Mouse (Mus musculus): ENCODE data around the gene Stx8.

Gene Stx8

DNA sequence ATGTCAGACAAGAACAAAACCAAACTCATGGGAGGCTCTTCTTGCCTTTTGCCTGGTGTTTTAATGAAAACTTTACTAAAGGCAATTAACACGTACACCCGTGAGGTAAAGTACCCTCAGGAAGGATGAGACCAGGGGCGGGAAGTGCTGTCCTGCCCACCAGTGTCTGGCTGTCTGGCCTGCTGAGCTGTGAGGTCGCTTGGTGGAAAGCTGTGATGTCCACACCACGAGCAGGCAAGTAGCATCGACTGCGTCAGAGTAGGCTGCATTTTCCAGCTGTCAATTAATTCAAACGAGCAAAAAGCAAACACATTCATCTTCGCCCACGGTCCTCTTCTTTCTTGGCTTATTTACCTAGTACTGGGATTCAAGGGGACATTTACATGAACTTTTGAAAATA lies 232.7 kb downstream of the Stx8 start:
- in situ Hi-C loops (cut with MseI, MboI), result no loop called here

DNA sequence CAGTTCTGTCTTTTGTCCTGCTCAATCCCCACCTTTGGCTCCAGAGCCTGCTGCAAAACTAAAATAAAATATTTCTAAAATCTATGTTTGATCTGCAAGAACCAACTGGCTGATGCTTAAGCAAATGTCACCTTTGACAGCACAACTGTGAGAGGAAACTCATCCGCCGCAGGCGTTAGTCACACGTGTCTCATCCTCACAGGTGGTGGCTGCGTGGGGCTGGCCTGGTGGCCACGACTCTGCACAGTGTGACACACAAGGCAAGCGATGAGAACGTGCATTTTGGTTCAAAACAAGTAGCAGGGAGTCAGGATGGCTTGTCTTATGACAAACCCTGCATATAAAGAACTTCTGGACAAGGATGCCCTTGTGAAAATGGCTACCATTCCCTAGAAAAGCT lies 233.1 kb downstream of the Stx8 start:
- in situ Hi-C loops (cut with MseI, MboI), result no loop called here

DNA sequence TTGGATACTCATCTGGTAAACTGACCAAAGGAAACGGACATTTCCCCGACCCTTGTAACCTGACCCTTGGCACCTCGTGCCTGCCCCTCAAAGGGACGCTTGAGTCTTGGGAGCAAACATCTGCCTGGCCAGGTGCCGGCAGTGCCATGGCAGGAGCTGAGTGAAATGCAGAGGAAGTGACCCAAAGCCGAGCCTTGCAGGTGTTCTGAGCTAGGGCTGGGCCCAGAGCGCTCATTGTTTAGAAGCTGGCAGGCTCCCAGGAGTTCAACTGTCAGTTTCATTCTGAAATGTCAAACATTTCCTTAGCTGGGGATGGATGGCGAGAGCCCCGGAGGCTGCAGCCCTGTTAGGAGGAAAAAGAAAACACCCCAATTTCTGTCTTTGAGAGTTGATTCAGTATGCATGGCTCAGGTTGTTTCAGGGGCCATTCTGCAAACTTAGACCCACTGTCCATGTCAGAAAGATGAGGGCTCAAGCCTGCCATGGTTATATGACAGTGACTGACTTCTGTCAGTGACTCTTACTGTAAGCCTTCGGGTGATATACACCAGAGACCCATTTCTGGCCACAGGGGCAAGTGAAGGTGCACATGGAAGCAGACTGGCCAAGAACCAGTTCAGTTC lies 233.9 kb downstream of the Stx8 start:
- in situ Hi-C loops (cut with MseI, MboI), result no loop called here

DNA sequence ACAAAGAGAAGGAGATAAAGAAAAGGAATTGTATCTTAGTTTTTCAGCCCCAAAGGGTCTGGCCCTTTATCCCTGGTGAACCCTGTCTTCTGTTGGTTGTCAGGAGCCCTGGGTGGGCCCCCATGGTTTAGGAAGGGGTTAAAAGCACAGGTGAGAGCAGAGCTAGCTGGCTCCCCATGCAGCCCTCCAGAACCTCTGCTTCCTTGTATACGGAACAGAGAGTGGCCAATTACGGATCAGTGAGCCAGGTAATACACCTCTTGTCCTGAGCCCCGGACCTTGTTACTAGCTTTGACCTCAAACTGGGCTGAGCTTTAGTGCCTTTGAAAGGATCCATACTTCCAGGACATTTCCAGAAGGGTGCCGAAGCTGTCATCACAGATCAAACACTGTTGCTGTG lies 234.5 kb downstream of the Stx8 start:
- in situ Hi-C loops (cut with MseI, MboI), result no loop called here

DNA sequence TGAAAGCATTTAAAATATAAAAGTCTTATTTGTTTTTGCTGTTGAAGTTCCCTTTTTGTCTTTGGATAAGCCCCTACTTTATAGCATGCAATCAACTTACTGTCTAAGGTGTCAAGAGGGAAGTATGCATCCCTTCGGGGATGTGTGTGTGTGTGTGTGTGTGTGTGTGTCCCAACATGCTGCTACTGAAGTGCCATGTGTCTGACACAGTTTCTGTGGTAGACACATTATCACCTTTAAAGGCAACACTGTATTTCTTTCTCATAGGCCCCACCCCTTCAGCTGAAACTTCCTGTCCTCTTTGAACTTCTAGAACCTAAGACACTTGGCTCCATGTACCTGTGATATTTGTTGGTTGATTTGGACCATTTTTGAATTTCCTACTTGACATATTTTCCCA lies 235.1 kb downstream of the Stx8 start:
- in situ Hi-C loops (cut with MseI, MboI), result no loop called here

DNA sequence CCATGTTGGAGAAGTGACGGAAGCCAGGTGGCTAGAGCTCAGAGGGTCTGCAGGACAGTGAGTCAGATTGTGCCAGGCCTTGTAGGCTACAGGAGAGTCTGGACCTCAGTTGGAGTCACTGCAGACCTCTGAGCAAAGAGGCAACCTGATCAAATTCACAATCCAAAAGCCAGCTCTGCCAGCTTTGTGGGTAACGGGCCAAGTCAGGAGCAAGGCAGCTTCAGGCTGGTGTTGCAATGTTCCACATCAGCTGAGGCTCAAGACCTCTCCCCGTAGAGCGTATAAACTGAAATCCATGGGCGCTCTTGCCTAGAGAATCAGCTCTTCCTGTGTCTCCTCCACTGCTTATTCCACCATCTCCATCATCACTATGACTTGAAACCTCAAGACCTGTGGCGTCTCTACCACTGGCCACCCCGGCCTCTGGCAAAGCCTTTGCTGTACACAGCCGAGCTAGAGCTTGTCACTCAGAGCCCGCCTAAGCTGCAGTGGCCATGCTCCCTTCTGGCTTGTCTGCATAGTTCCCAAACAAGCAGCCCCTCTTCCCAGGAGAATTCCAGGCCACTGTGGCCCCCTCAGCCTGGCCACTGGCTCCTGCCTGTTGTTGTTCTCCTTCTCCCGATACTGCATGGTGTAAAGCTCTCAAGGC lies 235.9 kb downstream of the Stx8 start:
- in situ Hi-C loops (cut with MseI, MboI), result no loop called here

DNA sequence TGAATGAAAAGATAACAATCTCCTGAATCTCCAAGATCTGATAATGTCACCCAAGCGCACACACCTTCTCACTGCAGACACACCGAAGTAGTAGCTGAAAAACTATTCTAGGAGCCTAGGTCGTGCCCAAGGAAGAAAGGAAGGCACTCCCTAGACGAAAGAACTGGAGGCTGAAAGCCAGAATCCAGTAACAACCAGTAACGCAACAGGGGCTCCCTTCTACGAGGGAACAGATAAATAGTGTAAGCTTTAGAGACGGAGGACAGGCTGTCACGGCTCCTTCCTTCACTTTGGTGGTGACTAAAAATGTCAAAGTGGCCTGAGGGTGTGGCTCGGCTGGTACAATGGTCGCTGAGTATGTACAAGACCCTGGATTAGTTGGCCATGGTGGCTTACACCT lies 236.6 kb downstream of the Stx8 start:
- in situ Hi-C loops (cut with MseI, MboI), result no loop called here

DNA sequence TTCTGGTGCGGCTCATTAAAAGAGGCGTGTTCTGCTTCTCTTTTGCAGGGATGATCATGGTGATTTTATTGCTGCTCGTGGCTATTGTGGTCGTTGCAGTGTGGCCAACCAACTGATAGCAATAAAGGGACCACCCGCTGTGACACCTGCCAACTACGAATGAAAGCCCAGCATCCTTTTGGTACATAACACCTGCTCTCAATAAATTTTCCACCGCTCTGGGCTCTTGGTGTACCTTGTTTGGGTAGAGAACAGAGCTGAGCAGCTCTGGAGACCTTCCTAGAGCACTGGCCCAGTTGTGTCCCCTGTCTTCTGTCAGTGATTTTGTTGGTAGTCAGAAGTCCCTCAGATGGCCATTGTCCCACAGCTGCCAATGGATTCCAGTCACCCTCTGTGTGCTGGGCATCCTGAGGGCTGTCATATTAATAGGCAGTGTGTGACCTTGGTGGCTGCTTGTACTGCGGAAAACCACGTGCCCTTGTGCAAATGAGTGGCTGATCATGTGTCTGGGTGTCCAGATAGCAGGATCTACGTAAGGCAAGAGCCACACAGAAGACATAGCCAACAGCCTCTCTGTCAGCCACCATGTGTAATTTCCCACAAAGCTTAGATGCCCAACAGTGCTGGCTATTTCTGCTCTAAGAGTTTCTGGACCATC lies 237.8 kb downstream of the Stx8 start:
- in situ Hi-C loops (cut with MseI, MboI), result no loop called here

DNA sequence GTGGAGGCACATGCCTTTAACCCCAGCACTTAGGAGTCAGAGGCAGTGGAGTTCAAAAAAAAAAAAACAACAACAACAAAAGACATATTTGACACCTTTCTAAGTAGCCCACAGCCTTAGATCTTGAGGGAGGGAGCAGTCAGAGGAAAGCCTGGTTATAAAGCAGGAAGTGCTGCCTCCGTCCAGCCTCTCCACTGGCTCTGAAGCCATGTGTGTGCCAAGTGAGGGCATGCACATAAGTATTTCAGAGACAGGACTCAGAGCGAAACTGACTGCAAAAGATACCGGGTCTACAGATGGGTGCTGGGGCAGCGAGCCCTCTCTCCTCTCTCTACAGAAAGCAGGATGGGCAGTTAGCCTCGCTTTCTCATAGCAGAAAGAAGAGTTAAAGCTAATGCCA lies 238.4 kb downstream of the Stx8 start:
- in situ Hi-C loops (cut with MseI, MboI), result no loop called here

DNA sequence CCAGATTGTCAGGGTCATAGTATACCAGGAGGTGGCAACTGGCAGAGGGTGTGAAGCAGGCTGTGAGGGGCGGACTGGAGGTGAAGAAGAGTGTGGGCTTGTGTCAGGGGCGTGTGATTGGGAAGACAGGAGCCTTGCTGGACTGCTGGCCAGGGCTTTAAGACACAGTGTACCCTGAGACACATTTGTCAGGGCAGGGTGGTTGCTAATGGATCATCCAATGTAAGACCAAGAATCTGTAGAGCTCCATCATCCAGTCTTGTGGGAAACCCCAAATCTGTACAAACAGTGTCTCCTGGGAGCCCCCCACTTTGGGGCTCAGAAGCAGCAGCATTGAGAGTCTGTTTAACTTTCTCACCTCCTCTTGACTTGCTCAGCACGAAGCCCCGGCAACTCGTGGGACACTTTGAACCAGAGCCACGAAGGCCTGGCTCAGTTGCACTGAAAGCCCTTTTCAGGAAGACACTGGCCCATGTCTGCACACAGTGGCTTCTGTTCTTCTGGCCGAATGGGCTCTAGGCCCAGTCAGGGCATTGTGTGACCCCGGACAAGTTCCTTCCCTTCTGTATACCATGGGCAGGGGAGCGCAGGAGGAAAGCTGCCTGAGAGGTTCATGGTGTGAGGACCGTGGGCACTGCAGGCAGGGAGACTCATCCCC lies 239.7 kb downstream of the Stx8 start:
- in situ Hi-C loops (cut with MseI, MboI), result no loop called here

DNA sequence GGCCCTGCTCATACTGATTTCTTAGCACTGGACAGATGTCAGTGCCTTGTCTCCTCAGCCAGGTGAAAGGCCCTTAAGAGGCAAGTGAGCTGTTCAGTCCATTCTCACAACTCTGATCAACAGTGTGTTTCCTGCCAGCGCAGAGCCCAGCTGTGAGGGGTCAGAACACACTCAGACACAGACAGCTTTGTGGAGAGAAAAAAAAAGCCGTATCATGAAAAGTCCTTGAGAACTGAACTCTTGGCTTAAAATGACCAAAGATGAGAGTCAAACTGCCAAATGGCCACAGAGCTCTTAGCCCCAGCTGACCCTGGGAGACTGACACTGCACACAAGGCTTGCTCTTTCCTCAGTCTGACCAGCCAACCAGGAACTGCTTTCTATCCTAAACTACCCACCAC lies 242.0 kb downstream of the Stx8 start:
- in situ Hi-C loops (cut with MseI, MboI), result no loop called here

DNA sequence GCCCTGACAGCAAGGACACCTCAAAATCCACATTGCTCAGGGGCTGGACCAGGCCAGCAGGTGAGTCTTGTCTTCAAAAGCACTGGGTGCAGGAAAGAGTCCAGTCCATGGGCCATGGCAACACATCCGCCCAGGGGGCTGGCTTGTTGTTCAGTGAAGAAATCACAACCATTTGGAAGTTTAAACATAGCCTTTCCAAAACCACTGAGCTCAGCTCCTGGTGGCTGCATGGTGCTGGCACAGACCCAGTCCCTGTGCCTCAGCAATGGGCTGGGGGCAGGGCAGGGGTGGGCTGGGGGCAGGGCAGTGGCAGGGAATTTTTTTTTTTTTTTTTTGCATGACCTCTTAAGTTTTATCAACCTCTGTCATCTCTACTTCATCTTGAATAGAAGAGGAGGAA lies 242.6 kb downstream of the Stx8 start:
- in situ Hi-C loops (cut with MseI, MboI), result no loop called here

DNA sequence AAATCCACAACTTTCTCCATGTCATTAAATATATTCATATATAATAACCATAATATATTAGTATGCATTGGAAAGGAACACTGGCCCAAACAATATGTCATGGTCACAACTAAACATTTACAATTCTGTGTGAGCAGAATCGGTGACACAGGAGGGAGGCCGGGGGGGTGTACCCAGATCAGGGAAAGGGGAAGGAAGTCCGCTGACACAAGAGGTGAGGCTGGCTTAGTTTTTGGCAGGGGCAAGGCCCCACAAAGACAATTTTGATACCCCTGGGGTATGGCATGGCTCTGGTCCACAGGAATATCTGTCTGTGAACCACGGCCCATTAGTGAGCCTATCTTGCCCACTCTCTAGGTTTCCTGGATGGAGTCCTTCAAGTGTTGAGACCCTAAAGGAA lies 243.5 kb downstream of the Stx8 start:
- in situ Hi-C loops (cut with MseI, MboI), result no loop called here

DNA sequence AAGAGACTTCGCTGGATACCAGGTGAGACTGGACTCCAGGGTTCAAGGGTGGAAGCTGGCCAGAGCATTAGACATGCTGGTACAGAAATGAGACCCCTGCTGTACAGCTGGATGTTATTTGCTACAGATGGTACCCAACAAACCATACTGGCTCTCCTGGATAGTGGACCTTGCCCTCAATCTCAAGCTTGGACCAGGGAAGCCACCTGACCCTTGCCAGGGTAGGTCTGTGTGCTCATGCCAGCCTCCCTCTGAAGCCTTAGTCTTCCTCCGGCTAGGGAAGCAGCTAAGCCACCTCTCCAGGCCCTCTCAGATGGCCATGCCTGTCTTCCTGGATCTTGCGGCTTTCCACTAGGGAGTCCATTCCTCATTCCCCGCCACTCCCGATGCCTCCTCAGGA lies 244.7 kb downstream of the Stx8 start:
- in situ Hi-C loops (cut with MseI, MboI), result no loop called here

DNA sequence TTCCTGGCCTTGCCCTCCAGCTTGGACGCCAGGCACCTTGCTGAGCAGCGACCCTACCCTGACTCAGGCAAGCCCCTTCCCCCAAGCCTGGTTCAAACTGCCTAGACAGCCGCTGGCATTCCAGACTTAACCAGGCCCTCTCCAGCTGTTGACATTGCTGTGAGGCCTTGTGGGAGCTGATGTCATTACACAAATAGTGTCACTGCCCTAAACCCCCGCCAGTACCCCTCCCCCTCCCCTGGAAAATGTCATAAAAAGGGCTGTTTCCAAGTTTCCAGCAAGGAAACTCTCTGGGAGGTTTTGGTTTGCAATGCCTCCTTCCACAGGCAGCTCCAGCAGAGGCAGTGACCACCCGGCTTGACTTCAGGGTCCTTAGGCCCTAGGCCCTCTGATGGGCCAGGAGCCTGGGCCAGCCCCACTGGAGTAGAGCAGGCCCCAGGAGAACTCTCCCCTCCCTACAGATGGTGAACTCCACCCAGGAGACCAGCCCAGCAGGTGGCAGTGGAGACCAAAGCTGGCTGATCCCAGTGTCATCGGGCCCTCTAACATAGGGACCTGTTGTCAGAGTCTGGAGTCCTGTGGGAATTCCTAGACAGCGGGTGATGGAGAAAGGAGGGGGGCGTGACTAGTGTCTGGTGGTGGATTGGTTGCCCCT lies 246.1 kb downstream of the Stx8 start:
- in situ Hi-C loops (cut with MseI, MboI), result no loop called here

DNA sequence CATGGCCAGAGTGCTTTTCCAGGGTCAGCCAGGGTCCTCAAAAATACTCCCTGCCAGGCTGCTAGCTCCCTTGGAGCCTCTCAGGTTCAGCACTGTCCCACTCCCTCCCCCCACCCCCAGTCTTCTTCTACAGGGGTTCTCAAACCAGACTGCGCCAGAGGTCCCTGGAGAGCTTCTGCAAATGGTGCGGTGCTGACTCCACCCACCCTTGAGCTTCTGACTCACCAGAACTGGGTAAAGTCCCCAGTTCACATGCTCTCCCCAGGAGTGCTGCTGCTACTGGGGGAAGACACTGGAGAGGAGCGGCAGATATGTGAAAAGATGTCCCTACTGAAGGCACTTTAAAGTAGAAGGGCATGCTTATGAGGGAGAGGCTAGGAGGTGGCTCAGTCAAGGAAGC lies 247.9 kb downstream of the Stx8 start:
- in situ Hi-C loops (cut with MseI, MboI), result no loop called here

DNA sequence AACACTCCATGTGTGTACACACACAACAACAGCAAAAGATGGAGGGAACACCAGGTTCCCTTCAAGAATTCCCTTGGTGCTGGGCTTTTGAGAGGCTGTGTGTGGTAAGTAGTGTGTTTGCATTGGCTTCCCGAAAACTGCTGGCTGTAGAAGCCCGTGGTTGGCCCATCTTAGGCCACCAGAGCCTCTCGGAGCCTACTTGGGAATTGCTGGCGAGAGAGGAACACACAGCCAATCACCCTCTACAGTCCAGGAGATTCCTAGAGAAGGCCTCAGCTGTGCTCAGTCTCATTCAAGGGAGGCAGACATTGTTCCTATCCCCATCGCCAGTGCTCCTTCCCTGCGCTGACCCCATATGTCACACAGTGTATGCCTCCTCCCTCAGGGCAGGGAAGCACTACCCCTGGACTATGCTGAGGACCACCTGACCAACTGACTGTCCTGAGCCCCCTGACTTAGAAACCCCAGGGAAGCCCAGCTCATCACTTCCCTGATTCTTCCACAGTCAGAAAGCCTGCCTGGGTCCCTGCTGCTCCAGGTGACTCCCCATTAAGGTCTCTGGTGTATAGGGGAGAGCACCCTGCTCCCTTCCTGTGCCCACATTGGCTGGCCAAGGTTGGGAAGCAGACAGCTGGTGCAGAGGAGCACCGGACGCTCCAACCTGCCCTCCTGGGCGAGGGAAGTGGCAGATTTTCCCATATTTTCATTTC lies 248.7 kb downstream of the Stx8 start:
- in situ Hi-C loops (cut with MseI, MboI), result no loop called here

DNA sequence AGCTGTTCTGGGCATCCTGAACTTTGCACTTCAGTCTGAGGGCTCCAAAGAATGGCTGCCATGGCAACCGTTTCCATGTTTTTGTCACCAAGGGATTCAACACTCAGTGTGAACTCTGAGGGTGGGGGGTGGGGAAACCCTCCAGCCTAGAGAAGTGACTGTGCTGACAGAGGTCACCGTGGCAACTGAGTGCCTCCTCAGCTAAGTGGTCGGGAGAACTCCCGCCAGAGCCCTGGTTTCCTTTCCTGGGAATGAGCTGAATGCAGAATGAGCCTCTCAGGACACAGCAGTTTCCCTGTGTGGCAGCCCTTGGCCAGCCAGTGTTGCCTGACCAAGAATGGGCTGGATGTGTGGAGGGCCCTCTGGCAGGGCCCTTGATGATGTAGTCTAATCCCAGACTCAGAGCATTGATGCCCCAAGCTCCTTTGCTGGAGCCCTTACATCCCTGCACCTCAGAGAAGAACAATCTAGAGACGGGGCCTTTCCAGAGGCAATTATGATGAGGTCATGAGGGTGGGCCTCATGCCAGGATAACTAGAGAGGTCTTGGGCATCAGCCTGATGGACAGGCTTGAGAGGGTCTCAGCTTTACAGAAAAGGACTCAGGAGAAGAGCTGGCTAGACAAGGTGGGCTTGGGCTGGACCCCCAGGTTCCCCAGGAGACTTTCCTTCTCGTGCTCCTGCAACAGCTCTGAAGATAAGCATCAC lies 249.4 kb downstream of the Stx8 start:
- in situ Hi-C loops (cut with MseI, MboI), result no loop called here

DNA sequence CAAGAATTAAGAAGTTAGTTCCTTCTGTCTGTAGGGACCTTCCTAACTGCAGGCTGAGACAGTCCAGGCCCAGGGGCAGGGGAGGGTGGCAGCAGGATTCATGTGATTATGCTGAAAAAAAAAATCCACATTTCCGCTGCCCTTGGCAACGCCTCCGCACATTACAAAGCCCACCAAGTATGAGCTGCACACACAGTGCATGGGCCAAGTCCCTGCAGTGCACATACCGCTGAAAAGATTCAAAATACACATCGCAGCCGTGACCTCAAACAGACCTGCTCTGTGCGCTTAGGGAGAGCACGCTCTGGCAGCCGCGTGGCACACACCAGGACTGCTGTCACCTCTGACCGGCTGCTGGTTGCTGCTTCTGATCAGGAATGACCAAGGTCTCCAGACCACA lies 250.0 kb downstream of the Stx8 start:
- in situ Hi-C loops (cut with MseI, MboI), result no loop called here

DNA sequence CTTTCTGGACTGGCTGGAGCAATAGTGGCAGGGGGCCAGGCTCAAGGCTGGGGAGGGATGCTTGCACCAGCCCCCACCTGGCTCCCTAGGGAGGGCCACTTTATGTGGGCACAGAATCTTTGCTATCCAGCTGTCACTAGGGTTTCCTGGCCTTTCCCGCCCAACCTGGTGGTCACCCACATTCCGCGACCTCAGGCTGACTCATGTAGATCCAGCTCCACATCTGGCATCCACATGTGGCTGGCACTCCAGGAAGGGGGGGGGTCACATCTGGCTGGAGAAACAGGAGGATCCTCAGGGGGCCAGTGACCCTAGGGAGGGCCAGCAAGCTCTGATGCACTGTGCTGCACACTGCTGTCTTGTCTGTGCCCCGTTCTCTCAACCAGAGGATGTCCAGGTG lies 254.7 kb downstream of the Stx8 start:
- in situ Hi-C loops (cut with MseI, MboI), result no loop called here

DNA sequence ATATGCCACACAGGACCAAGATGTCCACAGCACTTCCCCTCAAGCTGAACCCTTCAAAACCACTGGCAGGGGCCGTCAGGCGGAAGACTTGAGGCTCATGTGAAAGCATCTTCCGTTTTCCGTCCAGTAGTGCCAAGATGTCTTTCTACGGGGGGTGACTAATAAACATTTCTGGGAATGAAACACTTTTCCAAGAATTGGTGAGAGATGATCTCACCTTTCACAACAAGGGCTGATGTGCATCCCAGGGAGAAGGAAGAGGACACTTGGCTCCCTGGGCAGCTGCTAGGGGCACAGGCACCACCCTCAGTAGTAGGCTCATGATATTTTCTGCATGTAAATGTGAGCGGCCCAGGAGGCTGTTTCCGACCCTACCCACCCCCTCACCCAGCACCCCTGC lies 256.2 kb downstream of the Stx8 start:
- in situ Hi-C loops (cut with MseI, MboI), result no loop called here
